Mouse (Mus musculus) hindbrain, embryonic 16.5 days (tissue): ENCODE data around the gene Mecr. TPM values are rescaled to one million over a fixed set of nuclear protein-coding genes. Genes with fewer than 3 reads are reported as not detected.

Experiments used
- ATAC-seq: fragments of 200-750 bp; cut with Nextera tagmentation; 2 replicates; pipeline ENCODE4 v1.8.0; 2017; ENCODE audit warnings: moderate TSS enrichment, moderate library complexity
- H3K27ac ChIP-seq: fragments of 300-500 bp; sonication (generic); 2 replicates; pipeline ENCODE4 v1.5.1; 2014; ENCODE audit warnings: low read depth, mild to moderate bottlenecking, control low read depth, low read length, moderate library complexity
- H3K27me3 ChIP-seq: fragments of 300-500 bp; sonication (generic); replicated peaks from 2 replicates; pipeline ENCODE4 v1.6.1; 2014; ENCODE audit warnings: low read length; ENCODE audit not compliant: control insufficient read depth, insufficient read depth
- H3K36me3 ChIP-seq: fragments of 300-500 bp; sonication (generic); 2 replicates; pipeline ENCODE4 v1.6.1; 2014; ENCODE audit warnings: mild to moderate bottlenecking, low read length, moderate library complexity, mixed read lengths; ENCODE audit not compliant: control insufficient read depth, insufficient read depth
- H3K4me1 ChIP-seq: fragments of 300-500 bp; sonication (generic); 2 replicates; pipeline ENCODE4 v1.6.1; 2014; ENCODE audit warnings: low read depth, low read length; ENCODE audit not compliant: control insufficient read depth, insufficient read depth
- H3K4me2 ChIP-seq: fragments of 300-500 bp; sonication (generic); 2 replicates; pipeline ENCODE4 v1.6.1; 2014; ENCODE audit warnings: mild to moderate bottlenecking, low read length, control low read depth, moderate library complexity
- H3K4me3 ChIP-seq: fragments of 300-500 bp; sonication (generic); 2 replicates; pipeline ENCODE4 v1.5.1; 2014; ENCODE audit warnings: mild to moderate bottlenecking, low read length, control low read depth, moderate library complexity
- H3K9ac ChIP-seq: fragments of 300-500 bp; sonication (generic); 2 replicates; pipeline ENCODE4 v1.6.1; 2014; ENCODE audit warnings: low read depth, mild to moderate bottlenecking, control low read depth, low read length, moderate library complexity
- H3K9me3 ChIP-seq: fragments of 300-500 bp; sonication (generic); 2 replicates; pipeline ENCODE4 v1.6.1; 2014; ENCODE audit warnings: mild to moderate bottlenecking, low read length, moderate library complexity; ENCODE audit not compliant: control insufficient read depth
- WGBS: fragments of 180-500 bp; shearing (Covaris S2); extraction: QIAGEN DNeasy Blood & Tissue Kit; methylation state at CpG from one replicate; pipeline ENCODE4 v1.1.7; 2014; 5-methylcytosine and 5-hydroxymethylcytosine counted together
- polyA plus RNA-seq: library from polyadenylated mRNA; unstranded; fragments of >200 nt; fragmentation: Nextera tagmentation; extraction: Ambion mirVana; gene quantifications from 2 replicates; pipeline ENCODE4 v1.2.1, GENCODE M21; 2015

Gene Mecr
- polyA plus RNA-seq, 1 experiment from 2014 or later = 41.1 TPM

- peaks cover 15% of the 10 kb centered on the region for H3K4me1 ChIP-seq
- H3K9me3 ChIP-seq = no peaks in the 10 kb centered on the region
- no peak for ATAC-seq
- H3K27me3 ChIP-seq = no peaks in the 10 kb centered on the region
- 74% methylated on average over 6 of the region's 6 CpGs for WGBS
- H3K4me2 ChIP-seq = no peak overlapping the region
- H3K27ac ChIP-seq = no peak overlapping the region
- no peaks in the 10 kb centered on the region for H3K36me3 ChIP-seq
- no peak overlapping the region for H3K9ac ChIP-seq
- H3K4me3 ChIP-seq = no peak overlapping the region
Measured at GRCm38 (mm10) chr4:131848082-131848481, 4.8 kb downstream of the Mecr start.

- H3K9me3 ChIP-seq = no peaks in the 10 kb centered on the region
- H3K4me3 ChIP-seq = no peak overlapping the region
- 24% methylated on average over 5 of the region's 5 CpGs for WGBS
- H3K4me2 ChIP-seq = no peak overlapping the region
- ATAC-seq = no peak
- H3K27me3 ChIP-seq = no peaks in the 10 kb centered on the region
- no peak overlapping the region for H3K9ac ChIP-seq
- peaks cover 4% of the 10 kb centered on the region; the same call in 1 of the 2 replicates for H3K4me1 ChIP-seq
- H3K36me3 ChIP-seq = no peaks in the 10 kb centered on the region
- peak overlapping the region; percentile 58 for H3K27ac ChIP-seq
Measured at GRCm38 (mm10) chr4:131849986-131850638, 6.8 kb downstream of the Mecr start.

GRCm38 (mm10) chr4:131854950-131855349, 11.7 kb downstream of the Mecr start:
- Histone ChIP-seq H3K27ac (no peak overlapping the region), H3K36me3 (0 out of 2 replicates have a peak, but pooled peaks cover 2% of the 10 kb centered on the region), H3K27me3 (no peaks in the 10 kb centered on the region), H3K4me2 (no peak overlapping the region), H3K4me1 (peaks cover 2% of the 10 kb centered on the region; the same call in 1 of the 2 replicates), H3K4me3 (no peak overlapping the region), H3K9ac (no peak overlapping the region), H3K9me3 (no peaks in the 10 kb centered on the region)
- ATAC-seq = no peak
- 90% methylated on average over 5 of the region's 5 CpGs for WGBS

GRCm38 (mm10) chr4:131860492-131861340, 17.4 kb downstream of the Mecr start:
- Histone ChIP-seq H3K4me3 (no peak overlapping the region), H3K36me3 (peaks cover 6% of the 10 kb centered on the region), H3K4me2 (no peak overlapping the region), H3K9me3 (no peaks in the 10 kb centered on the region), H3K4me1 (no peaks in the 10 kb centered on the region), H3K27me3 (no peaks in the 10 kb centered on the region), H3K9ac (no peak overlapping the region), H3K27ac (no peak overlapping the region)
- 50% methylated on average over 15 of the region's 15 CpGs for WGBS
- peak; percentile 52; the same call in 1 of the 2 replicates for ATAC-seq

GRCm38 (mm10) chr4:131861341-131861739, 18.1 kb downstream of the Mecr start:
- Histone ChIP-seq H3K9ac (no peak overlapping the region), H3K36me3 (peaks cover 6% of the 10 kb centered on the region), H3K9me3 (no peaks in the 10 kb centered on the region), H3K4me3 (no peak overlapping the region), H3K4me1 (no peaks in the 10 kb centered on the region), H3K27me3 (no peaks in the 10 kb centered on the region), H3K27ac (no peak overlapping the region), H3K4me2 (no peak overlapping the region)
- ATAC-seq = no peak; the same call in 1 of the 2 replicates
- WGBS = 85% methylated on average over 4 of the region's 4 CpGs

GRCm38 (mm10) chr4:131872672-131873292, 29.5 kb downstream of the Mecr start:
- 12% methylated on average over 11 of the region's 11 CpGs for WGBS
- Histone ChIP-seq H3K27me3 (no peaks in the 10 kb centered on the region), H3K36me3 (no peaks in the 10 kb centered on the region), H3K4me2 (peak overlapping the region; percentile 69), H3K9ac (peak overlapping the region; percentile 69), H3K4me3 (peak overlapping the region; percentile 99), H3K9me3 (no peaks in the 10 kb centered on the region), H3K4me1 (peaks cover 29% of the 10 kb centered on the region), H3K27ac (peak overlapping the region; percentile 73)
- peak; percentile 70 for ATAC-seq

GRCm38 (mm10) chr4:131873293-131874168, 30.3 kb downstream of the Mecr start, which contains the start of gene Srsf4:
Gene Srsf4 (plus strand): TSS chr4:131873617.
- H3K36me3 ChIP-seq = no peaks in the 10 kb centered on the region
- peak within 1 kb of the TSS; percentile 100 for H3K27ac ChIP-seq
- H3K27me3 ChIP-seq = no peaks in the 10 kb centered on the region
- peak; percentile 95 for ATAC-seq
- peak within 1 kb of the TSS; percentile 100 for H3K9ac ChIP-seq
- H3K9me3 ChIP-seq = no peaks in the 10 kb centered on the region
- under 1% methylated on average over 94 of the region's 116 CpGs for WGBS
- H3K4me3 ChIP-seq = peak within 1 kb of the TSS; percentile 99
- peak within 1 kb of the TSS; percentile 93 for H3K4me2 ChIP-seq
- peaks cover 29% of the 10 kb centered on the region for H3K4me1 ChIP-seq

GRCm38 (mm10) chr4:131874169-131874536, 30.9 kb downstream of the Mecr start:
- Histone ChIP-seq H3K27me3 (no peaks in the 10 kb centered on the region), H3K9ac (peak overlapping the region; percentile 100), H3K36me3 (no peaks in the 10 kb centered on the region), H3K27ac (peak overlapping the region; percentile 100), H3K4me3 (peak overlapping the region; percentile 99), H3K9me3 (no peaks in the 10 kb centered on the region), H3K4me2 (peak overlapping the region; percentile 93), H3K4me1 (peaks cover 29% of the 10 kb centered on the region)
- ATAC-seq = no peak
- under 1% methylated on average over 20 of the region's 20 CpGs for WGBS
